Mouse (Mus musculus) C2C12 (cell line): Measurements from ENCODE around the gene Spred2. TPM values are rescaled to one million over a fixed set of nuclear protein-coding genes. Genes with fewer than 3 reads are reported as not detected.

Experiments used
- H3K27me3 ChIP-seq: one replicate; pipeline ENCODE4 v1.6.1; 2011; ENCODE audit not compliant: control insufficient read depth, insufficient read depth, insufficient read length
- H3K36me3 ChIP-seq: one replicate; pipeline ENCODE4 v1.6.1; 2011; ENCODE audit not compliant: control insufficient read depth, insufficient read depth
- H3K4me3 ChIP-seq: one replicate; pipeline ENCODE4 v1.5.1; 2011; ENCODE audit warnings: mild to moderate bottlenecking, control low read depth; ENCODE audit not compliant: poor library complexity, insufficient read depth, severe bottlenecking
- H3K79me2 ChIP-seq: one replicate; pipeline ENCODE4 v1.6.1; 2011; ENCODE audit not compliant: control insufficient read depth, insufficient read depth
- H3K79me3 ChIP-seq: one replicate; pipeline ENCODE4 v1.6.1; 2011; ENCODE audit warnings: low read depth, control low read depth
- H3ac ChIP-seq: one replicate; pipeline ENCODE3; 2011; ENCODE audit warnings: low read depth; ENCODE audit not compliant: control insufficient read depth, insufficient read length
- CEBPB ChIP-seq: IDR thresholded peaks from one replicate; pipeline ENCODE4 v1.6.1; 2011; ENCODE audit warnings: low read depth, mild to moderate bottlenecking, control low read depth, moderate library complexity
- CTCF ChIP-seq: IDR thresholded peaks from one replicate; pipeline ENCODE4 v1.5.1; 2011; ENCODE audit not compliant: control insufficient read depth, insufficient read depth, insufficient read length
- FOSL1 ChIP-seq: IDR thresholded peaks from one replicate; pipeline ENCODE4 v1.8.0; 2011; ENCODE audit warnings: mild to moderate bottlenecking, low read length; ENCODE audit not compliant: poor library complexity, insufficient read depth, severe bottlenecking
- MAX ChIP-seq: IDR thresholded peaks from one replicate; pipeline ENCODE4 v1.6.1; 2011; ENCODE audit warnings: mild to moderate bottlenecking, control low read depth
- MYOD1 ChIP-seq: IDR thresholded peaks from one replicate; pipeline ENCODE4 v1.6.1; 2011; ENCODE audit warnings: low read depth; ENCODE audit not compliant: control insufficient read depth, insufficient read length
- MYOG ChIP-seq: IDR thresholded peaks from one replicate; pipeline ENCODE4 v1.6.1; 2011; ENCODE audit not compliant: control insufficient read depth, insufficient read length; ENCODE audit errors: extremely low read depth
- USF1 ChIP-seq: IDR thresholded peaks from one replicate; pipeline ENCODE4 v1.6.1; 2011; ENCODE audit warnings: low read depth, mild to moderate bottlenecking, control low read depth, moderate library complexity
- polyA plus RNA-seq: library from polyadenylated mRNA; unstranded; fragments of >200 nt; fragmentation: generic; extraction: Trizol; gene quantifications from one replicate; pipeline ENCODE4 v1.2.1, GENCODE M21; 2012; ENCODE audit warnings: missing spikeins

The Spred2 gene
- polyA plus RNA-seq, 1 experiment = 22.0 TPM

DNA sequence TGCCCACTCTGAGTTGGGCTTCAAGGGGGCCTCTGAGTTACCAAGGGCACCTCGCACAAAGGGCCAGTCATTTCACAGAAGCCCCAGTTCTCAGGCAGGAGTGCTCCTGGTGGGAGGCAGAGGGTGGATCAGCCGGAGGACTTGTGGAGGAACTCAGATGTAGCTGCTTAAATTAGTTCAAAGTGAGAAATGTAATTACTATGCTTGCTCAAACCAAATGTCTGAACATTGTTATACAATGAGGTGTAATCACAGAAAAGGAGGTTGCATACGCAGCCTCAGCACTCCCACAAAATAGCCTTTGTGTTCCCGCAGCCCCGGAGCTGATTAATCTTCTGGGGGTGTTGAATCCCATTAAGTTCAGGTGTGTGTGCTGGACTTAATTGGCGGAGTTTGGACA is 20.5 kb downstream of the Spred2 start:
- peaks cover 43% of the 10 kb centered on the region for H3K36me3 ChIP-seq
- no peak for TF ChIP-seq USF1
- TF ChIP-seq MAX = no peak
- TF ChIP-seq CEBPB = no peak
- TF ChIP-seq MYOG = no peak
- TF ChIP-seq MYOD1 = no peak
- no peak for TF ChIP-seq FOSL1
- no peak for TF ChIP-seq CTCF
- H3ac ChIP-seq = no peak overlapping the region
- peaks cover 100% of the 10 kb centered on the region for H3K79me2 ChIP-seq
- no peaks in the 10 kb centered on the region for H3K27me3 ChIP-seq
- H3K4me3 ChIP-seq = no peak overlapping the region
- peaks cover 99% of the 10 kb centered on the region for H3K79me3 ChIP-seq

DNA sequence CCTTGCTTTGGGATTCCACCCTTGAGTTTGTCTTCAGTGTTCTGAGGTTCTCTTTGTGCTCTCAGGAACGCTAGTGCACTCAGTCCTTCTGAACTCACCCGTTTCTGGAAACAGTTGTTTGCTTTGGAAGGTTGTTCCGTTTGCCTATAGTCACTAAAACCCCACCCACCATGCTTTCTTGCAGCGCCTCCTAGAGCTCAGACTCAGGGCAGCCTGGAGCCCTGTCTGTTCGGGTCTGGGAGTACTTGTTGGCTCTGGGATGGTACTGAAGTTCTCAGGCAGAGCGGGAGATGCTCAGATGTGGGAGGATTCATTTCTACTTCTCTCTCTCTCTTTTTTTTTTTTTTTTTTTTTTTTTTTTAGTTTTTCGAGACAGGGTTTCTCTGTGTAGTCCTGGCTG is 22.5 kb downstream of the Spred2 start:
- TF ChIP-seq USF1 (no peak), CTCF (no peak), MYOD1 (no peak), FOSL1 (no peak), MYOG (no peak), MAX (no peak), CEBPB (no peak)
- Histone ChIP-seq H3K79me3 (peaks cover 99% of the 10 kb centered on the region), H3K4me3 (no peak overlapping the region), H3K27me3 (no peaks in the 10 kb centered on the region), H3K79me2 (peaks cover 100% of the 10 kb centered on the region), H3ac (no peak overlapping the region), H3K36me3 (peaks cover 37% of the 10 kb centered on the region)

DNA sequence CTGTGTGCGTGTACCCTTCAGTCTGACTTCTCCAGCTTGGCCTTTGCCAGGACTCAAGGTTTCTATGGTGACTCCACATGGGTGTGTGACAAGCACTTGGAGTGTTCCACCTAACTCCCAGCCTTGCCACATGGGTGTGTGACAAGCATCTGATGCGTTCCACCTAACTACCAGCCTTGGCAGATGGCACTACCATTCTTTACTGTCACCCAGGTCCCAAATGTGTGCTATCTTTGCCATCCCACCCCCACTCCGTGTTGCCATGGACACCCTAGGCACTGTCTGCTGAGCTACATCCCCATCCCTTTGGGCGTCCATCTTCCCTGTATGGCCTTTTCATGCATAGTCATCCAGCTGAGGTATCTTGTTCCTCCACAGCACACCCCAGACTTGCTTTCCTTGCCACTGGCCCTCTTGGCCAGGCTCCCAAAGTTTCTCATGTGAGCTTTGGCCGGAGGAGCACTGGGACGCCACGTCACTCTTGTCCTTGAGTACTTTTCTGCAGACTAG is 23.5 kb downstream of the Spred2 start:
- TF ChIP-seq MYOD1 = no peak
- no peak for TF ChIP-seq FOSL1
- TF ChIP-seq CEBPB = no peak
- TF ChIP-seq CTCF = no peak
- TF ChIP-seq MYOG = no peak
- no peak for TF ChIP-seq MAX
- TF ChIP-seq USF1 = no peak
- H3K36me3 ChIP-seq = peaks cover 37% of the 10 kb centered on the region
- H3ac ChIP-seq = no peak overlapping the region
- H3K27me3 ChIP-seq = no peaks in the 10 kb centered on the region
- H3K79me3 ChIP-seq = peaks cover 98% of the 10 kb centered on the region
- no peak overlapping the region for H3K4me3 ChIP-seq
- peaks cover 100% of the 10 kb centered on the region for H3K79me2 ChIP-seq

DNA sequence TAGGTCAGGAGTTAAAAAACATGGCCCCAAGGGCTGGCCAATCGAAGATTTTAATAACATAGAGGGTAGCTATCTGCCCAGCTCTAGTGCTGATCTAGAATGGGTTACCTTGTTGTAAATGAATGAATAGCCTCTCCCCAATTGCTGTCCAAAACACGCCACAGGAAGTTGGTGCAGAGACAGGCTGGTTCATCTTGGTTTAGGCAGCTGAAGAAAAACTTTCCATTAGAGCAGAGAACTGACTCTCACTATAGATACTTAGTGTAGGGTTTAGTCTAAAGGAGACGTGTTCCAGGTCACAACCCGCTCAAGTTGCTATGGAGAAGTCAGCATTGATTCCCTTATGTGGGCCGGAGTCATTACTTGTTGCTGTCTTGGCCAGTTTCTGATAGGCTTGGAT is 25.6 kb downstream of the Spred2 start:
- H3K36me3 ChIP-seq = peaks cover 30% of the 10 kb centered on the region
- H3K79me2 ChIP-seq = peaks cover 100% of the 10 kb centered on the region
- no peak overlapping the region for H3ac ChIP-seq
- H3K27me3 ChIP-seq = no peaks in the 10 kb centered on the region
- TF ChIP-seq USF1 (no peak), FOSL1 (no peak), CEBPB (no peak)
- H3K4me3 ChIP-seq = no peak overlapping the region
- peaks cover 98% of the 10 kb centered on the region for H3K79me3 ChIP-seq

DNA sequence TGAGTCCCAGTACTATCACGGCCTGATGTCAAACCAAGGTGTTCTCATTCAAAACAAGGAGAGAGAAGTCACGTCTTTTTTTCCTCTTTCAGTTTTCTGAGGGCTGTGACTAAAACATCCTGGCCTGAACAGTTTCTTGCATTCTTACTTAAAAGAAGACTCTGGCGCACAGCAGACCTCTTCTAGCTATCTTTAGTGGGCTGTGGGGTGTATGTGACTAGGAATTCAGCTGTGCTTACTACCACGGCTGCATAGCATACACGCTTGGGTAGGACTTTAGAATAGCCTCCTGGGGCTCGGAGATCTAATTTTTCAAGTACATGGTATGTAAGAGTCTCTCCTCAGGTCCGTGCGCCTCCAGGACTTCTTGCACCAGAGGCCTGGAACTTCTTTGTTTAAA is 26.0 kb downstream of the Spred2 start:
- Histone ChIP-seq H3K27me3 (no peaks in the 10 kb centered on the region), H3K79me2 (peaks cover 100% of the 10 kb centered on the region), H3ac (no peak overlapping the region), H3K4me3 (no peak overlapping the region), H3K79me3 (peaks cover 98% of the 10 kb centered on the region), H3K36me3 (peaks cover 33% of the 10 kb centered on the region)
- TF ChIP-seq MAX (no peak), MYOG (no peak), USF1 (no peak)

DNA sequence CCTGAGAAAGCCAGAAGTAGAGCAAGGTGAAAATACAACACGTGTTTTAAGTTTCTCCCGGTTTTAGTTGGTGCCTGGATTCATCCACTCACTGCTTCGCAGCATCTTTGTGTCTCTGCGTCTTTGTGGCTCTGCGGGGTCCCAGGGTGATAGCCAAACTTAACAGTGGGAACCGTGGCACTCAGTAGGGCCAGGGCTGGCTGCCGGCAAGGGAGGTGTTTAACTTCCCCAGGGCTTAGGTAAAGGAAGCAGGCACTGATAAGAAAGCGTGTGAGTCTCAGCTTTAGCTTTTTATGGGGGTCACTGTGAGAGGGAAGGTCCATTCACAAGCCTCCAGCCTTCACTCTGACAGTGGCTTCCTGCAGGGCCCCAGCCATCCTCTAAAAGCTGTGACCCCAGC is 28.8 kb downstream of the Spred2 start:
- no peak overlapping the region for H3ac ChIP-seq
- no peaks in the 10 kb centered on the region for H3K27me3 ChIP-seq
- H3K36me3 ChIP-seq = peaks cover 21% of the 10 kb centered on the region
- no peak for TF ChIP-seq FOSL1
- no peak for TF ChIP-seq USF1
- TF ChIP-seq CEBPB = no peak
- no peak for TF ChIP-seq CTCF
- no peak overlapping the region for H3K4me3 ChIP-seq
- H3K79me3 ChIP-seq = peaks cover 97% of the 10 kb centered on the region
- H3K79me2 ChIP-seq = peaks cover 100% of the 10 kb centered on the region
